Mouse (Mus musculus) liver, embryonic 14.5 days (tissue): ENCODE results near the gene Sox6. TPM values are rescaled to one million over a fixed set of nuclear protein-coding genes. Genes with fewer than 3 reads are reported as not detected.

Experiments
- ATAC-seq: fragments of 200-750 bp; cut with Nextera tagmentation; 2 replicates; pipeline ENCODE4 v1.8.0; 2017; ENCODE audit warnings: moderate number of reproducible peaks, mild to moderate bottlenecking, moderate library complexity; ENCODE audit not compliant: insufficient read depth
- DNase-seq, 3 experiments: peaks; one replicate each; pipeline ENCODE4 v3.0.0-alpha.2; 2012 to 2013; ENCODE audit warnings: low read depth in 3 of 3, low spot score in 3 of 3
- H3K27ac ChIP-seq: fragments of 300-500 bp; sonication (generic); 2 replicates; pipeline ENCODE4 v1.5.1; 2014; ENCODE audit warnings: moderate library complexity, mild to moderate bottlenecking, control low read depth, inconsistent platforms
- H3K27me3 ChIP-seq: fragments of 300-500 bp; sonication (generic); 2 replicates; pipeline ENCODE4 v1.6.1; 2014; ENCODE audit warnings: mild to moderate bottlenecking, low read length, moderate library complexity; ENCODE audit not compliant: control insufficient read depth, insufficient read depth
- H3K36me3 ChIP-seq: fragments of 300-500 bp; sonication (generic); replicated peaks from 2 replicates; pipeline ENCODE4 v1.6.1; 2014; ENCODE audit warnings: low read depth; ENCODE audit not compliant: control insufficient read depth, insufficient read depth
- H3K4me1 ChIP-seq, 2 experiments: fragments of 200-500 bp in 1 of 2; fragments of 300-500 bp in 1 of 2; sonication (generic) in 1 of 2; replicated peaks; 2 replicates each; pipeline ENCODE4 v1.6.1; 2012 to 2014; ENCODE audit warnings: antibody characterized with exemption in 1 of 2, inconsistent platforms in 1 of 2, low read length in 1 of 2; ENCODE audit not compliant: control insufficient read depth in 2 of 2, insufficient read depth in 2 of 2
- H3K4me2 ChIP-seq: fragments of 300-500 bp; sonication (generic); 2 replicates; pipeline ENCODE4 v1.6.1; 2014; ENCODE audit warnings: low read depth, mild to moderate bottlenecking, control low read depth, moderate library complexity
- H3K4me3 ChIP-seq, 2 experiments: fragments of 200-500 bp in 1 of 2; fragments of 300-500 bp in 1 of 2; sonication (generic) in 1 of 2; 2 replicates each; pipeline ENCODE4 v1.5.1; 2012 to 2014; ENCODE audit warnings: low read depth in 2 of 2, low read length in 2 of 2, mild to moderate bottlenecking in 2 of 2, control low read depth in 1 of 2, inconsistent platforms in 1 of 2, moderate library complexity in 1 of 2; ENCODE audit not compliant: insufficient read depth in 1 of 2
- H3K9ac ChIP-seq: fragments of 300-500 bp; sonication (generic); replicated peaks from 2 replicates; pipeline ENCODE4 v1.6.1; 2014; ENCODE audit warnings: mild to moderate bottlenecking, control low read depth, moderate library complexity
- H3K9me3 ChIP-seq: fragments of 300-500 bp; sonication (generic); 2 replicates; pipeline ENCODE4 v1.6.1; 2016; ENCODE audit warnings: low read length, mixed read lengths; ENCODE audit not compliant: control insufficient read depth
- CTCF ChIP-seq: IDR thresholded peaks from 2 replicates; pipeline ENCODE4 v1.5.1; 2016; ENCODE audit warnings: antibody characterized with exemption, low read depth, control low read depth
- EP300 ChIP-seq: IDR thresholded peaks from 2 replicates; pipeline ENCODE4 v1.6.1; 2016; ENCODE audit warnings: antibody characterized with exemption, low read depth
- WGBS: fragments of 180-500 bp; shearing (Covaris S2); extraction: QIAGEN DNeasy Blood & Tissue Kit; methylation state at CpG from one replicate; pipeline ENCODE4 v1.1.7; 2014; ENCODE audit not compliant: insufficient replicate concordance; 5-methylcytosine and 5-hydroxymethylcytosine counted together
- polyA plus RNA-seq, 2 experiments: library from polyadenylated mRNA; depleted of rRNA in 1 of 2; stranded (reverse) in 1 of 2; unstranded in 1 of 2; fragments of >200 nt; fragmentation: Nextera tagmentation in 1 of 2; extraction: Ambion mirVana in 1 of 2; gene quantifications; 2 replicates each; pipeline versions ENCODE4 v1.2.1 to v1.2.3; 2012 to 2014

Sox6 gene
- polyA plus RNA-seq, 2 experiments, result 15.9 to 64.0 TPM

DNA sequence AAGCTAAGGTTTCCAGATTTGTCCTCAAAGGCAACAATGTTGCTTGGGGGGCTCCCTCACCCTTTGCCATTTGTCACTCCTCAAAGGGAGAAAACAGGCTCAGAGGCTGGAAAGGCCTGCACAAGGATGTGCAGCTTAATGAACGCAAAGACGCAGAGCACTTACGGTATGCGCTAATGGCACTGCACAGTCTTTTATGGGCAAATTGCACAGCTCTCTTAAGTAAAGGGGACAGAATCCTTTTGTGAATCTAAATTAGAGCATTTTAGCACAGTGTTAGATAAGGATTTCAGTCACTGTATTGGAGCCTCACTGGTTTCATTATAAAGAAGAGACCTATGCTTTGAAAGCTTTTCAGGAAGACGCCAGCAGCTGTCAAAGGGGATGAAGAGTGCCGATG is 375.2 kb downstream of the Sox6 start:
- Histone ChIP-seq H3K27ac (no peak overlapping the region), H3K9me3 (no peaks in the 10 kb centered on the region), H3K9ac (no peak overlapping the region), H3K4me2 (no peak overlapping the region), H3K36me3 (peaks cover 16% of the 10 kb centered on the region; the same call in 1 of the 2 replicates), H3K4me3 (no peak overlapping the region), H3K27me3 (no peaks in the 10 kb centered on the region), H3K4me1 (no peaks in the 10 kb centered on the region)
- no peak for ATAC-seq
- TF ChIP-seq CTCF (no peak), EP300 (no peak)
- DNase-seq, result no peak
- 93% methylated on average over 6 of the region's 6 CpGs for whole genome bisulfite sequencing

DNA sequence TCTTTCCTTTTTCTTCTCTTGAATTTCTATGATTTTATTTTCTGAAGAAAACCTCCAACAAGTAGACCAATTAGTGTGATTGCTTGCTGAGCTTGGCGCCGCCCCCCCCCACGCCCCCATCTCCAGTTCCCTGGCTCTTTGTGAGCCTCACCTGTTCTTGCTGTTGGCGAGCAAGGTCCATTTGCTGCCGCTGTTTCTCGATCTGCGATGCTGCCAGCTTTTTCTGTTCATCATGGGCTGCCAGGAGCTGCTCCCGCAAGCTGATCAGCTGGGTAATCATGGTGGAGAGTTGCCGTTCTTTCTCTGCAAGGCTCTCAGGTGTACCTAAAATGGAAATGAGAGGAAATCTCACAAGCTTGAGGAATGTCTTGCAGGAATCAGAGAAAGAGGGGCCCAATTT is 376.5 kb downstream of the Sox6 start:
- ATAC-seq (no peak), DNase-seq (no peak)
- TF ChIP-seq CTCF, result no peak
- no peak for TF ChIP-seq EP300
- Histone ChIP-seq H3K36me3 (peaks cover 16% of the 10 kb centered on the region; the same call in 1 of the 2 replicates), H3K4me1 (no peaks in the 10 kb centered on the region), H3K9ac (no peak overlapping the region), H3K4me3 (no peak overlapping the region), H3K27me3 (no peaks in the 10 kb centered on the region), H3K27ac (no peak overlapping the region), H3K4me2 (no peak overlapping the region), H3K9me3 (no peaks in the 10 kb centered on the region)
- 85% methylated on average over 9 of the region's 9 CpGs for WGBS

DNA sequence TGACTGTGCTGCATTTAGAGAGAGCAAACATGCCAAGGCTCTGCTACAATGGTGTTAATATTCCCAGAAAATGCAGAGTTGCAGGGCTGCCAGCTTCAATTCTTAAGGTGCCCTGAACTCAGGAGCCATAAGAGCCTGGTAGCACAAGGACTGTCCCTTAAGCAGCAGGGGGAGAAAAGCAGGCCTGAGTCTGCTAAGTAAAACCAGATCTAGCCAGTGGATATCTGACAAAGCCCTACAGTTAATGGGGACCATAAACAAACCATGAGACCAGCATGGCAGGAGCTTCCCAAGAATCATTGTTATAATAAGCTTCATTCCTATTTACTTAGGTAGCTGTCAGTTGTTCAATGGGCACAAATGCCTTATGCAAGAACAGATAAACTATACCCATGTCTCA is 391.9 kb downstream of the Sox6 start:
- DNase-seq (no peak), ATAC-seq (no peak)
- Histone ChIP-seq H3K36me3 (no peaks in the 10 kb centered on the region), H3K4me1 (no peaks in the 10 kb centered on the region), H3K4me3 (no peak overlapping the region), H3K9me3 (no peaks in the 10 kb centered on the region), H3K27me3 (no peaks in the 10 kb centered on the region), H3K4me2 (no peak overlapping the region), H3K9ac (no peak overlapping the region), H3K27ac (no peak overlapping the region)
- TF ChIP-seq EP300 (no peak), CTCF (no peak)

DNA sequence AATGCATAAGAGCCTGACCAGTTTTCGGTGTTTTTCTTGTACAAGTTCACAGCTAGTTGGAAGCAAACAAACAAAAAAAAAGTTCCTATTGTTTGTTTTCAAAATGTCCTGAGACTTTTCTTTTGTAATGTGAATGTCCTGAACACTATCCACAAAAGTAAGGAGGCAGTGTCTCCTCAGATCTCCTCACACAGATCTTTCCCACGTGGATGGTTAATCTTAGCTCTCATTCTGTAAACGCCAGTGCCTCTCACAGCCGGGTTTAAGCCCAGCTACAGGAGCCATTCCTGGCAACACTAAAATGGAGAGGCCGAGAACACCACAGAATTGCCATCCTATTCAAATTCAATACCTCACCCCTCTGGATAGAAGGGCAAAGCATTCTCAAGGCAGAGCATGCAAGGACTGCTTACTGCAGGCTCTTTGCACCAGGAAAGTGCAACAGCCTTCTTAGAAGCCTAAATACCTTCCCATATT is 392.6 kb downstream of the Sox6 start:
- Histone ChIP-seq H3K9ac (no peak overlapping the region), H3K4me3 (no peak overlapping the region), H3K36me3 (no peaks in the 10 kb centered on the region), H3K27ac (no peak overlapping the region), H3K27me3 (no peaks in the 10 kb centered on the region), H3K4me2 (no peak overlapping the region), H3K4me1 (no peaks in the 10 kb centered on the region), H3K9me3 (no peaks in the 10 kb centered on the region)
- ATAC-seq (no peak), DNase-seq (no peak)
- TF ChIP-seq EP300 (no peak), CTCF (no peak)
- 64% methylated on average over 5 of the region's 5 CpGs for whole genome bisulfite sequencing

DNA sequence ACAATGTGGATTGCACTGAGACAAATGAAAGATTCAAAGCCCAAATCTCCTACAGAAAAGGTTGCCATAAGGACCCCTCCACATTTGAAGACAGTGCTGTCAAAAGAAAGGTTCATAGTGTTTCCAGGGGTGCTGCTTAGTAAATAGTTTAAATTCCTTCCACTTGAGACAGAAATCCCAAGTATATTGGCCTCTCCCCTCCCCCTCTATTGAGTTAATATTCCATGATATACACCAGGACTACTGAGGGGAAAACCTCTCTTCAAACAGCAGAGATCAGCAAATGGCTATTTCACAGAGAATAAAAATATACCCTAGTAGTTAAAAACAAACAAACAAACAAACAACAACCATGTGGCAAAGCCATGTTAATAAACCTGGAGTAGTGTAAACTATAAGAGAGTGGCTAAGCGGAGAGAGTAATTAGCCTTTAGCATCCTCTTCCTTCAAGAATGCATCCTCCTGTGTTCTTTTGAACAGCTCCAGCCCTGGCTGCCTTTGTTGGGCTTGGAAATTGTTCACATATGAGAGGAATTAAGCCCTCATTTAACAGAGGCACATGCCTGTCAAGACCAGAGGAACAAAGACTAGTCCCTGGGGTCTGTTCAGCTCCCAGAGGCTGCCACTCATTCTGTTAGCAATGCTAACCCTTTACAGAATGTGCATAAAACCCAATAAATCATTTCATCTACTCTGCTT is 393.2 kb downstream of the Sox6 start:
- no peaks in the 10 kb centered on the region for H3K36me3 ChIP-seq
- H3K9me3 ChIP-seq, result no peaks in the 10 kb centered on the region
- H3K27ac ChIP-seq, result no peak overlapping the region
- H3K4me3 ChIP-seq, result no peak overlapping the region
- no peaks in the 10 kb centered on the region for H3K4me1 ChIP-seq
- WGBS, result 93% methylated on average over 1 of the region's 1 CpGs
- no peak overlapping the region for H3K4me2 ChIP-seq
- ATAC-seq (no peak), DNase-seq (no peak)
- no peak overlapping the region for H3K9ac ChIP-seq
- TF ChIP-seq EP300 (no peak), CTCF (no peak)
- H3K27me3 ChIP-seq, result no peaks in the 10 kb centered on the region
